Mouse (Mus musculus): ENCODE measurements around the gene Ppm1n. TPM values are rescaled to one million over a fixed set of nuclear protein-coding genes. Genes with fewer than 3 reads are reported as not detected.

Gene Ppm1n
- polyA plus RNA-seq, 1 experiment from 2014 or later: not detected

DNA sequence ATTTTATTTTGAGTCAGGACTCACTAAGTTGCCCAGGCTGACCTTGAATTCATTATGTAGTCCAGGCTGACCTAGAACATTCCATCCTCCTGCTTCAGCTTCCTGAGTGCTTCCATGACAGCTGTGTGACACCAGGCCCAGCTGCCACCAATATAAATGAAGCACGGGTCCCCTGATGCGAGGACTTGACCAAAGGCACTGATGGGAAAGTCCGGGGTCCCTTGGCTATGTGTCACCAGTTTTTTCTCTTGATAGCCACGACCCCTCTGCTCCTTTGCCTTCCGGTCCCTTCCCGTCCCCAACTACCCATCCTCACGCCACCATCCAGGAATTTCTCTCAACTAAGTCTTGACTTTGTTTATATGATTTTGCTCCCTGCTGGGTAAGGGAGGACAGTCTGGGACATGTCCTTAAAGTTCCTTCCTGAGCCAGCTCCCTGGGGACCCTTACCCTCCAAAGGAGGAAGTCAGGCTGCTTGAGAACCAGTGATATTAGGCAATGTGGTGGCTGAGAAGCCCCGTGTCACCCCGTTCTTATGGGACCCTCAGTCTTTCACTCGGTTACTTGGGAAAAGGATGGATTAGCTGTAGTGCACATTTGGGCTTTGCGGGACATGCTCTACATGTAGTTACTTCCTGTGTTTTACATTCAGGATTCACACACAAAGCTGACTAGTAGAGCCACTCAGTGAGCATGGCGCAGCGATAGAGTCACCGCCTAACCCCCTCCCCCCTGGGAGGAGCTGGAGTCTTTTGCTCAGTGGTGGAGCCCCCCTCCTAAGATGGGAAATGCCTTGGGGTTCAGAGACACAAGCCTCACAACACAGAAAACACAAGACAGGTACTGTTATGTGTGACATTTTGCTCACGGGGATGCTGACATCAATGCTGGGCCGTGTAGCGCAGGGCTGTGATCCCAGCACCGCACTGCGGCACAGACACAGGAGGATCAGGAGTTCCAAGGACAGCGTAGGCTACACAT, 52.8 kb downstream of the Ppm1n start:
- peak; percentile 40 for ATAC-seq (ENCODE audit: low FRiP score, low TSS enrichment)
- peak overlapping the region; percentile 72; the same call in 1 of the 2 replicates for H3K9ac ChIP-seq (ENCODE audit: low read depth, low read length)
- H3K4me2 ChIP-seq (replicated peaks; ENCODE audit: low read depth, low read length): peak overlapping the region; percentile 88
- H3K27ac ChIP-seq (ENCODE audit: low read depth, low read length): peak overlapping the region; percentile 87
- peak overlapping the region; percentile 70 for H3K4me3 ChIP-seq (ENCODE audit: low read length)
- peaks cover 7% of the 10 kb centered on the region; the same call in 1 of the 2 replicates for H3K4me1 ChIP-seq (ENCODE audit: control insufficient read depth, insufficient read depth, low read length)
- WGBS: 15% methylated on average over 20 of the region's 20 CpGs
- H3K27me3 ChIP-seq (ENCODE audit: control insufficient read depth, insufficient read depth, low read length): no peaks in the 10 kb centered on the region
- no peaks in the 10 kb centered on the region for H3K36me3 ChIP-seq (ENCODE audit: control insufficient read depth, insufficient read depth, low read length)
- H3K9me3 ChIP-seq (ENCODE audit: control insufficient read depth, low read length): no peaks in the 10 kb centered on the region

Other genes with a start within 250 kb of the Ppm1n start
- not detected in 2 replicates for gene Rsph6a, start 225.4 kb downstream of the Ppm1n start, polyA plus RNA-seq (2014; fragmentation: Nextera tagmentation; extraction: Ambion mirVana)
- 20.5 and 23.2 TPM in 2 replicates for gene Dmwd, start 203.8 kb downstream of the Ppm1n start, polyA plus RNA-seq (2014; fragmentation: Nextera tagmentation; extraction: Ambion mirVana)
- 12.1 and 14.9 TPM in 2 replicates for gene Dmpk, start 196.2 kb downstream of the Ppm1n start, polyA plus RNA-seq (2014; fragmentation: Nextera tagmentation; extraction: Ambion mirVana)
- gene Six5, start 185.5 kb downstream of the Ppm1n start, polyA plus RNA-seq (2014; fragmentation: Nextera tagmentation; extraction: Ambion mirVana): 13.3 and 13.6 TPM in 2 replicates
- 2.3 and 4.5 TPM in 2 replicates for gene Gm4969, start 161.7 kb downstream of the Ppm1n start, polyA plus RNA-seq (2014; fragmentation: Nextera tagmentation; extraction: Ambion mirVana)
- gene Fbxo46, start 160.2 kb downstream of the Ppm1n start, polyA plus RNA-seq (2014; fragmentation: Nextera tagmentation; extraction: Ambion mirVana): 5.7 and 10.0 TPM in 2 replicates
- 8.9 and 12.8 TPM in 2 replicates for gene Qpctl, start 130.8 kb downstream of the Ppm1n start, polyA plus RNA-seq (2014; fragmentation: Nextera tagmentation; extraction: Ambion mirVana)
- gene Snrpd2, start 130.3 kb downstream of the Ppm1n start, polyA plus RNA-seq (2014; fragmentation: Nextera tagmentation; extraction: Ambion mirVana): 155 and 205 TPM in 2 replicates
- 0.31 and 0.45 TPM in 2 replicates for gene Gipr, start 113.9 kb downstream of the Ppm1n start, polyA plus RNA-seq (2014; fragmentation: Nextera tagmentation; extraction: Ambion mirVana)
- gene Eml2, start 103.6 kb downstream of the Ppm1n start, polyA plus RNA-seq (2014; fragmentation: Nextera tagmentation; extraction: Ambion mirVana): 2.8 and 5.7 TPM in 2 replicates
- gene Gpr4, start 67.5 kb downstream of the Ppm1n start, polyA plus RNA-seq (2014; fragmentation: Nextera tagmentation; extraction: Ambion mirVana): 2.4 and 3.4 TPM in 2 replicates
- gene Opa3, start 51.7 kb downstream of the Ppm1n start, polyA plus RNA-seq (2014; fragmentation: Nextera tagmentation; extraction: Ambion mirVana): 33.3 and 44.6 TPM in 2 replicates
- 54.2 and 56.5 TPM in 2 replicates for gene Vasp, start 8.2 kb downstream of the Ppm1n start, polyA plus RNA-seq (2014; fragmentation: Nextera tagmentation; extraction: Ambion mirVana)
- gene Rtn2, start 2.6 kb upstream of the Ppm1n start, polyA plus RNA-seq (2014; fragmentation: Nextera tagmentation; extraction: Ambion mirVana): 5.4 and 5.7 TPM in 2 replicates
- gene Fosb, start 30.0 kb upstream of the Ppm1n start, polyA plus RNA-seq (2014; fragmentation: Nextera tagmentation; extraction: Ambion mirVana): 0.14 and 0.20 TPM in 2 replicates
- 95.2 and 102 TPM in 2 replicates for gene Ercc1, start 64.7 kb upstream of the Ppm1n start, polyA plus RNA-seq (2014; fragmentation: Nextera tagmentation; extraction: Ambion mirVana)
- gene Cd3eap, start 79.4 kb upstream of the Ppm1n start, polyA plus RNA-seq (2014; fragmentation: Nextera tagmentation; extraction: Ambion mirVana): 21.9 and 26.8 TPM in 2 replicates
- gene Ppp1r13l, start 79.7 kb upstream of the Ppm1n start, polyA plus RNA-seq (2014; fragmentation: Nextera tagmentation; extraction: Ambion mirVana): 5.4 and 7.8 TPM in 2 replicates
- 11.9 and 12.6 TPM in 2 replicates for gene Ercc2, start 101.9 kb upstream of the Ppm1n start, polyA plus RNA-seq (2014; fragmentation: Nextera tagmentation; extraction: Ambion mirVana)
- 5.7 and 6.7 TPM in 2 replicates for gene Klc3, start 124.0 kb upstream of the Ppm1n start, polyA plus RNA-seq (2014; fragmentation: Nextera tagmentation; extraction: Ambion mirVana)
- gene Ckm, start 124.7 kb upstream of the Ppm1n start, polyA plus RNA-seq (2014; fragmentation: Nextera tagmentation; extraction: Ambion mirVana): 0.20 and 0.69 TPM in 2 replicates
- gene Mark4, start 178.8 kb upstream of the Ppm1n start, polyA plus RNA-seq (2014; fragmentation: Nextera tagmentation; extraction: Ambion mirVana): 10.4 and 12.1 TPM in 2 replicates
- gene Exoc3l2, start 183.3 kb upstream of the Ppm1n start, polyA plus RNA-seq (2014; fragmentation: Nextera tagmentation; extraction: Ambion mirVana): 3.5 and 3.7 TPM in 2 replicates
- 1.4 and 2.4 TPM in 2 replicates for gene Bloc1s3, start 228.3 kb upstream of the Ppm1n start, polyA plus RNA-seq (2014; fragmentation: Nextera tagmentation; extraction: Ambion mirVana)
- gene Trappc6a, start 228.3 kb upstream of the Ppm1n start, polyA plus RNA-seq (2014; fragmentation: Nextera tagmentation; extraction: Ambion mirVana): 63.7 and 70.2 TPM in 2 replicates
- 0.13 and 0.27 TPM in 2 replicates for gene Nkpd1, start 237.8 kb upstream of the Ppm1n start, polyA plus RNA-seq (2014; fragmentation: Nextera tagmentation; extraction: Ambion mirVana)

Data from kidney, embryonic 14.5 days (tissue).